Mouse (Mus musculus) spleen, adult 12 weeks (tissue): ENCODE data around the gene Zfp831.

ENCODE experiments used
- DNase-seq: peaks from one replicate; pipeline ENCODE4 v3.0.0; 2022; ENCODE audit warnings: low spot score

Zfp831 gene

GRCm38 (mm10) chr2:174731939-174732338 is 88.6 kb downstream of the Zfp831 start:
- DNase-seq: no peak

DNA sequence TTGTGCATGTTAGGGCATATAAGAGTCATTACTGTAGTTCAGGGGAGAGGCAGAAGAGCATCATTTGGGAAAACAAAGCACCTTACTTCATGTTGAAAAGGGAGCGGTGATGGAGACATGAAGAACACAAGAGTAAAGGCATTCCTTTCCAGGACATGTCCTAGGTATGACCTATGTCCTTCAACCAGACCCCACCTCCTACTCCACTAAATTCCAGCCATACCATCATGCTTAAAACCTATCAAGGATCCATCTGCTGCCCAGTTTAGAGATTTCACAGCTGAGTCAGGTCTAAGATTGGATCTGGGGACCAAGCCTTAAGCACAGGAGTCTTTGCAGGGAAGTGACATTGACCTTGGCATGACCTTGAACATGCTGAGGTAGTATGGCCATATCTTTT is 91.9 kb downstream of the Zfp831 start:
- no peak for DNase-seq

GRCm38 (mm10) chr2:174747182-174747581 is 103.8 kb downstream of the Zfp831 start:
- DNase-seq: no peak

GRCm38 (mm10) chr2:174748381-174748780 is 105.0 kb downstream of the Zfp831 start:
- DNase-seq: no peak

GRCm38 (mm10) chr2:174753197-174753596 is 109.9 kb downstream of the Zfp831 start:
- no peak for DNase-seq

DNA sequence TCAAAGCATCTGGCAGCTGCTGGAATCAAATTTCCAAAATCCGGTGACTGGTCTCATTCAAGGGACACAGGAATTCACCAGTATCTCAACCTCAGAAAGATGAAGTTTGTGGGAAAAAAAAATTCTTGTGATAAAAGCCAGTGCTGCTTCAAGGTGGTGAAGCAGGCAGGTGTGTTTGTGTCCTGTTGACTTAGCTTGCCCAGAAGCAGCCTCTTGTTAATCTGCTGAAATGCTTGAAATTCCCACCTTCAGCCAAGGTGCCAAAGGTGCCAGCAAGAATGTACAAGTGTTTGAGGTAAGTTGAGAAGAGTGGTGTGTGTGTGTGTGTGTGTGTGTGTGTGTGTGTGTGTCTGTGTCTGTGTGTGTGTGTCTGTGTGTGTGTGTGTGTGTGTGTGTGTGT is 110.9 kb downstream of the Zfp831 start:
- DNase-seq: no peak

- no peak for DNase-seq
Observed at GRCm38 (mm10) chr2:174759189-174759588, 115.9 kb downstream of the Zfp831 start.
